Mouse (Mus musculus) embryonic facial prominence, embryonic 12.5 days (tissue): ENCODE results near the gene Vps13a. TPM values are rescaled to one million over a fixed set of nuclear protein-coding genes. Genes with fewer than 3 reads are reported as not detected.

Experiments
- ATAC-seq: fragments of 200-750 bp; cut with Nextera tagmentation; 2 replicates; pipeline ENCODE4 v1.8.0; 2017; ENCODE audit not compliant: insufficient number of reproducible peaks, insufficient read depth, low FRiP score, low TSS enrichment
- H3K27ac ChIP-seq: fragments of 300-500 bp; sonication (generic); 2 replicates; pipeline ENCODE4 v1.5.1; 2016; ENCODE audit warnings: mild to moderate bottlenecking
- H3K27me3 ChIP-seq: fragments of 300-500 bp; sonication (generic); 2 replicates; pipeline ENCODE4 v1.6.1; 2016; ENCODE audit warnings: mild to moderate bottlenecking, moderate library complexity
- H3K36me3 ChIP-seq: fragments of 300-500 bp; sonication (generic); 2 replicates; pipeline ENCODE4 v1.6.1; 2016; ENCODE audit warnings: mild to moderate bottlenecking
- H3K4me1 ChIP-seq: fragments of 300-500 bp; sonication (generic); 2 replicates; pipeline ENCODE4 v1.6.1; 2016
- H3K4me2 ChIP-seq: fragments of 300-500 bp; sonication (generic); replicated peaks from 2 replicates; pipeline ENCODE4 v1.6.1; 2016; ENCODE audit warnings: mild to moderate bottlenecking, moderate library complexity
- H3K4me3 ChIP-seq: fragments of 300-500 bp; sonication (generic); 2 replicates; pipeline ENCODE4 v1.5.1; 2016; ENCODE audit warnings: mild to moderate bottlenecking
- H3K9ac ChIP-seq: fragments of 300-500 bp; sonication (generic); 2 replicates; pipeline ENCODE4 v1.6.1; 2016; ENCODE audit warnings: mild to moderate bottlenecking, moderate library complexity
- H3K9me3 ChIP-seq: fragments of 300-500 bp; sonication (generic); 2 replicates; pipeline ENCODE4 v1.6.1; 2016; ENCODE audit warnings: mild to moderate bottlenecking, moderate library complexity
- WGBS: fragments of 180-500 bp; shearing (Covaris S2); methylation state at CpG from one replicate; pipeline ENCODE4 v1.1.7; 2016; 5-methylcytosine and 5-hydroxymethylcytosine counted together
- polyA plus RNA-seq: library from polyadenylated mRNA; unstranded; fragments of >200 nt; fragmentation: Nextera tagmentation; extraction: Ambion mirVana; gene quantifications from 2 replicates; pipeline ENCODE4 v1.2.1, GENCODE M21; 2016

Gene Vps13a
- polyA plus RNA-seq, 1 experiment from 2014 or later = 8.5 TPM

DNA sequence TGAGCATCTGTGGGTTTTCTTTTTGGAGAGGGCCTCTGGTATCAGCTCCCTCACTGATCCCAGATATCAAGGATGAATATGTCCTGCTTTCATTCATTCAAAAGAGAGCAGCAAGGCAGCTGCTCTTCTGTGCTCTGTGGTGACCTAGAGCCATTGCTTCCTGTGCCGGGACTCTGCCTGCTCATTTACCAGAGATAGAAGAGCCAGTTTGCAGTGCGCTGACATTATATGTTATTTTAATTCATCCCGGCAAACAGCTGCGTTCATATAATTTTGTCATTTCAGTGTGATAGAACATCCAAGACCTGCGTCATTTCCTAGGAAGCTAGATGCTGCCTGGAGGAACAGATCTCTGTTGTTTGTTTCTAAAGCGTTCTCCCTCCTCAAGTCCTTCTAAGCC is 203.9 kb downstream of the Vps13a start:
- Histone ChIP-seq H3K4me2 (no peak overlapping the region), H3K27ac (no peak overlapping the region), H3K4me3 (no peak overlapping the region), H3K4me1 (no peaks in the 10 kb centered on the region), H3K9ac (no peak overlapping the region), H3K36me3 (no peaks in the 10 kb centered on the region), H3K9me3 (no peaks in the 10 kb centered on the region), H3K27me3 (no peaks in the 10 kb centered on the region)
- 87% methylated on average over 6 of the region's 6 CpGs for WGBS
- ATAC-seq = no peak

Other genes with a start within 250 kb of the Vps13a start
- 0.22 and 0.29 TPM in 2 replicates for gene Foxb2, start 92.9 kb upstream of the Vps13a start, polyA plus RNA-seq
- gene Prune2, start 175.2 kb upstream of the Vps13a start, polyA plus RNA-seq = 3.1 and 4.8 TPM in 2 replicates